Mouse (Mus musculus): ENCODE measurements around the gene Lsm14a.

GRCm38 (mm10) chr7:34340841-34341240, 52.3 kb downstream of the Lsm14a start:
- TF ChIP-seq CTCF (IDR thresholded peaks at IDR 0.05; ENCODE audit: extremely low read depth, insufficient read depth, low read length): no peak
- no peak for TF ChIP-seq POLR2A (IDR thresholded peaks at IDR 0.05; ENCODE audit: extremely low read depth, insufficient read depth, low read length)
